Mouse (Mus musculus) duodenum, adult 2 months (tissue): Measurements from ENCODE around the gene Zfp949. TPM values are rescaled to one million over a fixed set of nuclear protein-coding genes. Genes with fewer than 3 reads are reported as not detected.

ENCODE experiments used
- polyA plus RNA-seq: library from polyadenylated mRNA; depleted of rRNA; stranded (reverse); fragments of >200 nt; gene quantifications from 2 replicates; pipeline ENCODE4 v1.2.3, GENCODE M21; 2012; ENCODE audit warnings: low replicate concordance; rRNA removed

Zfp949 gene
- polyA plus RNA-seq, result 1.1 and 1.3 TPM in 2 replicates

DNA sequence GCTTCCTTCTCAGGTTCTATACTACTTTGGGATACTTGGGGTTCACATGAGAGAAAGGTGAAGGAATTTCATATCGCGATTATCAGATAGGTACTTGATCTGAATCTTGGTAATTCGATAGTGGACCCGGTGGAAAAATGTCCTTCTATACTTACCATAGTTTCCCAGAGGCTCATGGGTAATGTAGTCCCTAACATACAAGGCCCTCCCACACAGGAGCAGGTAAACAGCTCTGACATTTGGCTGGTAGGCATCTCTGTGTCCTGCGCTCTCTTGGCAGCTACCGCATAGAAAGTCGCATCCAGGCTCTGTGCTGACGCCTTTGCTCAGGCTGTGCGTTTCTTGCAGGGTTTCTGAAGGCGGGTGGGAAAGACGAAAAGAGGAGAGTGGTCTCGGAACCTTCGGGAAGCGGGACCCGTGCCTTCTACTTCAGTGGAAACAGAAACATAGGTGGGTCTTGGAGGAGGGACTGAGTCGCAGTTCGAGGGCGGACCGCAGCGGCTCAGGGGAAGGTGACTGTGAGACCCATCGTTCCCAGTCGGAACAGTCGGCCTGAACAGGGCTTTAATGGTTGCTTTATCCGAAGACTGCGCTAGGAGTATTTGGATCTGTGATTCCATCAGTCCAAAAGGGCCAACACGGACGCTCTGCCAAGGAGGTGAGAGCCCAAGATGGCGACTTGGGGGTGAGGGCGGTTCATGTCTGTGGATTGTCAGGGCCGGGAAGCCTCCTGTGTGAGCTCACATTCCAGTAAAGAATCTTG, at the start of gene Zfp949:
TSS of gene Zfp949 (plus strand) at position 170 of the 763 bp plus-strand sequence.

DNA sequence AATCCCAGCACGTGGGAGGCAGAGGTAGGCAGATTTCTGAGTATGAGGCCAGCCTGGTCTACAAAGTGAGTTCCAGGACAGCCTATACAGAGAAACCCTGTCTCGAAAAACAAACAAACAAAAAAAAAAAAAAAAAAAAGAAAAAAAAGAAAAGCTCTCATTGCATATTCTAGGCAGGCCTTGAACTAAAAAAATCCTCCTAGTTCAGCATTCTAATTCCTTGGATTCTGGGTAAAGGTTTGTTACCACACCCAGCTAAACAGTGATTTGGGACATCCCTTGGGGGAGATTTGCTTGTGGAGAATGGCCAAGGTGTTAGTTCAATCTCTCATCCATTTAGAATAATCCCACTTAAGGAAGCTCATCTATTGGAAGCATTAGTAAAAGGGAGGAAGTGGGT, 32.8 kb downstream of the Zfp949 start, which contains the start of gene Trim43a:
TSS of gene Trim43a (plus strand) at position 301 of the 400 bp plus-strand sequence.

Other genes with a start within 250 kb of the Zfp949 start
- 3.0 and 6.7 TPM in 2 replicates for gene Nt5e, start 220.8 kb upstream of the Zfp949 start, polyA plus RNA-seq
- gene Snx14, start 109.1 kb upstream of the Zfp949 start, polyA plus RNA-seq, result 6.7 and 7.4 TPM in 2 replicates
- 0.44 TPM in 1 of 2 replicates, not detected in the other for gene Gm20537, start 91.4 kb upstream of the Zfp949 start, polyA plus RNA-seq
- 1.2 and 1.8 TPM in 2 replicates for gene Syncrip, start 65.4 kb upstream of the Zfp949 start, polyA plus RNA-seq
- gene Trim43a, start 32.9 kb downstream of the Zfp949 start, polyA plus RNA-seq, result not detected in 2 replicates
- gene Mthfsl, start 172.3 kb downstream of the Zfp949 start, polyA plus RNA-seq, result 3.0 and 7.4 TPM in 2 replicates
- 0.65 and 0.93 TPM in 2 replicates for gene Bcl2a1d, start 183.9 kb downstream of the Zfp949 start, polyA plus RNA-seq